Mouse (Mus musculus): ENCODE measurements around the gene Rybp.
A peak's percentile ranks its signal among the peaks of the same experiment; 100 is the strongest.

Gene Rybp

DNA sequence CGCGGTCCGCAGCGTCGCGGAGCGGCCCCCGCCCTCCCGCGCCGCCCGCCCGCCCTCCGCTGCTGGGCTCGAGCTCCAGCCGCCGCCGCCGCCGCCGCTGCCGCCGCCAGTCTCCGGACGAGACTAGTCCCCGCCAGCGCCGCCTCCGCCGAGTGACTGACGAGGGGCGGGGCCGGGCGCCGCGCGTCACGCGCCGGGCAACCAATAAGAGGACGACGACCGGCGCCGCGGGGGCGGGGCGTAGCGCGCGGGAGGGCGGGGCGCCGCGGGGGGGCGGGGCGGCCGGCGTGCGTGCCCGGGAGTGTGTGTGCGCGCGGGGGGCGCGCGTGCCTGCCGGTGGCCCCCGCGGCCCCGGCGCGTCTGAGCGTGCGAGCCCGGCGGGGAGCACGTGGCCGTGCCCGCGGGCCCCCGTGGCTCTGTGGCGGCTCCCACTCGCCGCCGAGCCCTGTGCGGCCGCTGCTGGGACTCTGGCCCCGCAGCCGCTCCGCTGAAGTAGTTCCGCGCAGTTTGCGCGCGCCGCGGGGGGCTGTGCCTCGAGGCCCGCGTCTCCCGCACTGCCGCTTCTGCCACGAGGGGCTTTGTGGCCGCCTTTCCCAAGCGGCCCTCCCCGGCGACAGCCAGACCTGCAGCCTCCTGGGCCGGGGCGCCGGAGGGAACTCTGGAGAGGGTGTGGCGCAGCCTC is at the start of gene Rybp:
Rybp (minus strand) TSS at position 152 of the 682 bp plus-strand sequence.
- DNase-seq, result peak; percentile 94

GRCm38 (mm10) chr6:100336591-100337148 is 49.4 kb upstream of the Rybp start:
- no peak for DNase-seq

DNA sequence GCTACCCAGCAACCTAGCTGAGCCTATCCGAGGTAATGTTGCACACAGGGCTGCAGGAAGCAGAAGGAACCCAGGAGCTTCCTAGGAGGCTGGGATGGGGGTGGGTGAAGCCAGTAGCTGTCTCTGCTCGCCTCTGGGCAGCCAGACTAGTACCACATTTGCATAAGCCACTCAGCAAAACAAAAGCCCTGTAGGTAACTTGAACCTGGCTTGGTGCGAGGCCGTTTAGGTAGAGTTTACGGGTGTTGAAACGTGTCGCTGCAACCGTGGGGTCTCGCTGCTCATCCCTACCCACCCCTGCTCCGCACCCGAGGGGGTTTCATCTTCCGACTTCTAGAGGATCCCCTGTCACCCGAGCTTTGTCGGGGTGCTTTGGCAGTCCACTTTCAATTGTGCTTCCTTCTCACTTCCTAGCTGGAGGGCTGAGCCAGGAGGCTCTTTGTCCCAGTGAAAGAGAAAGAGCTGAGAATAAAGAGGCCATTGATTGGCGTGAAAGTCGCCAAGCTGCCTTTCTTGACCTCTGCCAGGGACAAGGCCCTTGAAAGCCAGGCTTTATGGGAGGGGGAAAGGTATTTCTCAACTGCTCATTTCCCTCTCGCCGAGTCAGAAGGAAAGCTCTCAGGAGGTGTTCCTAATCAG is 48.3 kb upstream of the Rybp start:
- DNase-seq, result no peak

- DNase-seq, result no peak
Observed at GRCm38 (mm10) chr6:100333745-100334144, 46.5 kb upstream of the Rybp start.

DNA sequence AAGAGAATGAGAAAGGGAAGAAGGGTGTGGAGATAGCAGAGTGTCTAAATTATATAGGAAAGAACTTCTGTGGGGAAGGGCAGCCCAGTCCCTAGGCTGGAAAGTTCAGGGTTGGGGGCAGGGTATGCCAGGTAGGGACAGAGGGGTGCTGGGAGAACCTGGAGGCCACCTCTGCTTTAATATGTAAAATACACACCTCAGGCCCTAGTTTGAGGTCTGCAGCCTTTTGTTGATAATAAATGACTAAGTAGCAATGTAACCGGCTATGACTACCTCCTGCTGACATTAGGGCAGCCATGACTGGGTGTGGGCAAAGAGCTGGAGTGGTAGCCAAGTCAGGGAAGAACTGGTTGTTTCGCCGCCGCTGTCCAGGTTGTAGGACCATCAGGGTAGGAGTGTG is 45.2 kb upstream of the Rybp start:
- DNase-seq, result no peak

- DNase-seq, result no peak
Observed at GRCm38 (mm10) chr6:100331582-100331981, 44.3 kb upstream of the Rybp start.

DNA sequence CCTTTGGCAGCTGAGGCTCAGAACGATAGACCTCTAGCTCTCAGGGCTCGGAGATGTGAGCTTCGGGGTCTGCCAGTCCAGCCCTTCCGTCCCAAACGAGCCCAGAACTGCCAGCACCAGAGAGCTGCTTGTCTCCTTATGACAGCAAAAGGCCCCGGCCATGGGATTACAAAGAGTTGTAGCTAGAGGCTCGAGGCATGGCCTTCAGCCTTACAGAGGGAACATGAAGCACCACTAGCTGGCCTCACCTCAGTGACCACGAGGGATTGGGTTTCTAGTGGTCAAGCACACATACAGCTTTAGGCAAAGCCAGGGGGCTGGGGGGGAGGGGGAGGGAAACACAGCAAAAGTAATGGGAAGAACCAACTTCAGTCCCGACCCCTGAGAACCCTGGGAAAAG is 43.8 kb upstream of the Rybp start:
- DNase-seq, result no peak

DNA sequence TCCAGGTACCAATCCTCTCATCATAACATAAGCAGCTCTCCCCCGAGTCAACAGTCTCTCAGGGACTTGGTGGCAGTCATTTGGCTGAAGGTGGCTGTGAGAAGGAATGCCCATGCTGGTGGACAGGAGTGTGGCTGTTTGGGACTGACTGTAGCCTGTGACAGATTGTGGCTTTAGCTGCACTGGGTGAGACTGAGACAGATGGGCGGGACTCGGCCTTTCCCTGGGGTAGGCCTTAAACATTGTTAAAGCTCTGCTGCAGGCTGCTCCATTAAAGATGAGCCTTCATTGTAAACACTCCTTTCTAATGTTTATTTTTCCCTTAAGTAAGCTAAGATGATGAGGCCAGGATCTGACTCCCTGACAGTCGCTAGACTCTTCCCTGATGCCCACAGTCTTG is 42.3 kb upstream of the Rybp start:
- DNase-seq, result no peak

DNA sequence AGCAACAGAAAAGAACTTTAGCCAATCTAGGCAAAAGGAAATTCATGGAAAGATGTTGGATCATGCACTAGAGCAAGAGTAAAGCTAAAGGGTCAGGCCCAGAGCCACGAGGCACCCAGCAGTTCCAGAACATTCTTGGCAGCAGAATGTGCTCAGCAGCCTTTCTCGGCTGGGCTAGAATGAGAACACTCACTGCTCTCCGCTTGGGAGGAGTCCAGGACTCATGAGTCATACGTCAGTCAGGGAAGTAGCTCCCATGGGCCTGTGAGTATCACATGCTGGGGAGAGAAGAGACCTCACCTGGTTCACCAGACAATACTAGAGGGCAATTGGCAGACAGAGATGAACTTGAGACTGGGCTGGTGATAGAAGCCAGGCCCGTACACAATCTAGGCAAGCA is 39.8 kb upstream of the Rybp start:
- DNase-seq, result peak; percentile 18

DNA sequence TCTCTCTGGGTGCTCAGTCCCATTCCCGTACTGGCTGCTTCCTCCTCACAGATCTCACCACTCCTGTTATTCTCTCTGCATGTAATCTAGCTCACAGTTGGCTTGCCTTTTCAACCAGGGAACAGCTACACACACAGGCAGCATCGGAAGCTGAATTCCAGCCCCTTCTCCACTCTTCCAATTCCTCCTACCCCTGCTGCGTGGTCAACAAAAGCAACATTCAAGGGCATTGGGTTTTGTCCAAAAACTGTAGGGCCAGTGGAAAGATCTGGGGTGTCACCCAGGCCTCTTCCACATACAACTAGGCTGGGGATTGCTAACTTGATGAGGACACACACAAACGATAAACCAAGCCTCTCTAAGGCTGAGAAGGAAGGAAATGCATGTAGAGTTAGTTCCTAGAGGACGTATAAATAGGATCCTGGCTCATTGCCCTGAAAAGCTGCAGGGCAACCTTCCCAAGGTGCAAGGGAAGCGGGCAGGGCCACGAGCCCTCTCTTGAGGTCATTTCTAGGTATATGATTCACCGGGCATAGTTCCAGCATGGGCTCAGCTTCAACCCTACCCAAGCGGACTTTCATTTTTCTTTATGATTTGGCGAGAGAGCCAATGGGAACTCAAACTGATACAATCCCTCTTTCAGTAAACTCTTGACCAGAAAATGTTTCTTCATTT is 36.6 kb upstream of the Rybp start:
- DNase-seq, result peak; percentile 5

GRCm38 (mm10) chr6:100322561-100322960 is 35.3 kb upstream of the Rybp start:
- no peak for DNase-seq

DNA sequence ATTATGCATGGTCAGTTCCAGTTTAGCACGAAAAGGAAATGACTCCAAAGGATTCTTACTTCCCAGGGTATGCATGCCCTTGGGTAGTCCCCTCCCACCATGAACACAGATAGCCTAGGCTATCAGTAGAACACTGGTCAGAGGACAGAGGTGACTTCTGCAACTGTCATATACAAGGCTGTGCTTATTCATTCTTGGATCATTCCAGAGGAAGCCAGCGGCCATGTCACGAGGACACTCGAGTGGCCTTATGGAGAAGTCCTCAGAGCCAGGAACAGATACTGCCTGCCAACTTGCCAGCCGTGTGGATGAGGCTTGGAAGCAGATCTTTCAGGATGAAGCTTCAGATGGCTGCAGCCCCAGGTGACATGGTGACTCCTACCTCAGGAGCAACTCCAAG is 34.9 kb upstream of the Rybp start:
- no peak for DNase-seq

DNA sequence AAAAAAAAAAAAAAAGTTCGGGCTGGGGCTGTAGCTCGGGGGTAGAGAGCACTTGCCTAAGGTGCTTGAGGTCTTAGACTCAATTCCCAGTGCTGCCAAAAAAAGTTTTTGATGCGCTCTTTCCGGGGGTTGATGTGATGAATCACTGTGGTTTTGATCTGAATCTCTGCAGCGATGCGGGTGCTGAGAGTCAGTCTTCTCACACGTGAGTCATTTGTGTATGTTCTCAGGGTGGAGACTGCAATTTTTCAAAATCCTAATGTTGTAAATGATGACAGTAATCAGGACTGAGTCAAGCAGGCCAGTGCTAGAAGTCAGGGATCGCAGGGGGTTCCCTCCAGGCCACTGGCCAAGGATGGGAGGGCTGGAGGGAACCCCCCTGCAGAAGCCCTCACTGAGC is 26.9 kb upstream of the Rybp start:
- no peak for DNase-seq

DNA sequence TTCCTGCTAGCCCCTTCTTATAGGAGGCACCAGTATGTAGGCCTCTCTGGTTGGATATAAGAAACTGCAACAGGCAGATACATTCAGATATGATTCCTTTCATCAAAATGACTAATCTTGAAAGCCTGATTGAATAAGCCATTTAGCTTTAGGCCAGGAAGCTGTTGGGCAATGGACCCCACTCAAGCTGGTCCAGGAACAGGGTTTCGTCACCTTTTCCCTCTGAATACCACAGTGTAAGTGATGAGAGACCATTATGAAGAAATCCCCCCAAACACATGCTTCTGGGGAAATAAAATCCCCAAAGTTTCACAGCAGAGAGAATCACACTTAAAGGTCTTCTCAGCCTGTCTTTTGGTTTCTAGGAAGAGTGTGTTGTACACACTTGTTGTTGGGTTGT is 23.9 kb upstream of the Rybp start:
- no peak for DNase-seq

GRCm38 (mm10) chr6:100304831-100305230 is 17.5 kb upstream of the Rybp start:
- no peak for DNase-seq

DNA sequence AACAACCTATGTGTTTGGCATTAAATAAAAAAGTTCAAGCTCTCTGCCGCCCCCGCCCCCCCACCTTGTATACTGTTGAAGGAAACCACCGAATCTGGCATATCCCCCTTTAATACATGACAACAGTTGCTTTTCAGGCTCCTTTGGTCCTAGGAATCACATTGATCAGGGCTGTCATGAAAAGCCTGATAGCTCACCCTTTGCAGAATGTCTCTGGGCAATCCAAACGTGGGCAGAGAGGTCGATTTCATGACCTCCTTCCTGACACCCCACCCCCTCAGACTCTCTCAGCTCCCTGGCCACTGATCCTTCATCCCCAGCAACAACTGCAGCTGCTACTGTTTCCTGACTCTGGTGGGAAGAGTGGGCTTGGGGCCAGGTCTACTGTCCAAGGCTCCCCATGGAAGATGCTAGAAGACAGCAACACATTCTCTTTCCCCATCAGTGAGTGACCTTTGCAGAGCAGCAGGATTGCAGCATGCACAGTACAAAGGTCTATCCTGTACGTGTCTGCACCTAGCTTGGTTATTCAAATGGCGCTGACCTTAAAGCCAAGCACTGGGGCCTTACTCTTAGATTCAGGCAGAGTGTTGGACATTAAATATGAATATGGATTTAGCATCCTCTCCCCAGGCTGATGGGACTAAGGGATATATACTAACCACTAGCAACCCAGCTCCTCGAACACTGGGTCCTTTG is 14.3 kb upstream of the Rybp start:
- no peak for DNase-seq

GRCm38 (mm10) chr6:100300831-100301230 is 13.5 kb upstream of the Rybp start:
- DNase-seq, result no peak

DNA sequence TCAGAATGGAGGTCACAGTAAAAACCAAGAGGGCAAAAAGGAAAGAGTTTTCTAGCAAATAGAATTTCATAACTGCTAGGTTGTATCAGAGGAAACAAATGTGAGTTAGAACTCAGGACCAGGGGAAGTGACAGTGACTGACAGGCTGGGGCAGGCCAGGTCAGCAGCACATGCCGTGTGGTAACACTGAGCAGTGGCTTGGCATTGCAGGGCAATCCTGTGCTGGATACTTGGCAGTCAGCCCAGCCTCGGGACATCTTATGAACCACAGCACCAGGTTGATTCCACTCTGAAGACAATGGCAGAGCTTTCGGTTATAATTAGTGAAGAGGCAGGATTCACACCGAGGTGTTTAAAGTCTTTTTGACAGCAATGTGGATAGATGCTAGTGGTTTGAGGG is 11.7 kb upstream of the Rybp start:
- DNase-seq, result no peak

- DNase-seq, result no peak
Observed at GRCm38 (mm10) chr6:100297536-100297935, 10.3 kb upstream of the Rybp start.

DNA sequence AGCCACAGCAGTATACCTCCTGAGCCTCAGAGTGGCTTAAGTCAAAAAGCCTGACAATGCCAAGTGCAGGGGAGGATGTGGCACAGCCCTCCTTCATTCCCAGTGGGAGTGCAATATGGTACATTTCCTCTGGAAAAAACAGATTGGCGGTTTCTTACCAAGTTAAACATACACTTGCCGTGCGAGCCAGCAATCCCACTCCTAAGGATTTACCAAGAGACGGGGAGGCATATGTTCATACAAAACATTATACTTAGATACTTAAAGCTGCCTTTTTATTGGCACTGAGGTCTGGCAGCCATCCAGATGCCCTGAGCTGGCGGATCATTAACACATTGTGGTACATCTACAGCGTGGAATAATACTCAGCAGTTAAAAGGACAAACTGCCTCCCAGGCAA is 5.1 kb upstream of the Rybp start:
- no peak for DNase-seq

- no peak for DNase-seq
Observed at GRCm38 (mm10) chr6:100289058-100289457, 1.8 kb upstream of the Rybp start.

GRCm38 (mm10) chr6:100288730-100289035 is 1.4 kb upstream of the Rybp start:
- peak; percentile 43 for DNase-seq

DNA sequence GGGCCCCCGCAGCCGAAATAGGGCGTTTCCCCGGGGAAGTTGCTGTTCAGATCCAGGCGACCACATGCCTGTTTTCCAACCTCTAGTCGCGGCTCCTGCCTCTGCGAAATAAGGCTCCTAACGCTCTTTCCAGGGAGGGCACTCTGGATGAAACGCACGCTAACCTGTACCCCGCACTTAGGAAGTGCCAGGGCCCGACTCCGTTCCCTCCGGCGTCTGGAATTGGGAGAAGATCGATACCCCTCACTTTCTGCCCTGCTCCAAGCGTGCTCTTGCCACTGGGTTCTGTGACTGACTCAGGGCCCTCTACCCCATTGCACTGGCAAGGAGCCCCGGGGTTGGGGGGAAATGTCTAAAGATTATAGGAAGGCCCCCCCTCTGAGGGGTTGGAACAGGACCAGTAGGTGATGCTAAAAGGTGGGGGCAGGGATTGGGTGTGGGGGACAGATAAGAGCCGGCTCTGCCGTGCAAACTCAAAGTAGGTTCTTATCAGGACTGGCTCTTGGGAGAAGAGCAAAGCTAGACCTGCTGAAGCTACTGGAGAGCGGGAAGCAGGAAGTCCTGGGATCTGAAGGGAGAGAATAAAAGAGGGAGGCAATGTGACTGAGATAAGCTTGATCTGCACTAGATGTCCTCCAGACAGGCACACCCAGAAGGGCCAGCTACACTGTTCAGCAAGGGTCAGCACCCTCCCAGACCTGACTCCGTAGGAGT is 888 bp upstream of the Rybp start:
- peak; percentile 75 for DNase-seq
